Mouse (Mus musculus) erythroid progenitor cell, adult 5-6 weeks (primary cell): Measurements from ENCODE around the gene Kif27. TPM values are rescaled to one million over a fixed set of nuclear protein-coding genes. Genes with fewer than 3 reads are reported as not detected.

Source experiments
- ATAC-seq: replicated peaks from 2 replicates; pipeline ENCODE4 v1.8.0; 2016; ENCODE audit warnings: moderate number of reproducible peaks, mild to moderate bottlenecking, moderate TSS enrichment, inconsistent platforms; ENCODE audit not compliant: poor library complexity, low FRiP score, severe bottlenecking
- total RNA-seq, 2 experiments: library from RNA; stranded (forward) in 1 of 2; stranded (reverse) in 1 of 2; fragments of 150-400 nt in 1 of 2; fragments of 186-747, 209-891 nt in 1 of 2; gene quantifications; 2 replicates each; pipeline versions ENCODE4 v1.2.3 to v1.2.4; 2015 to 2017; ENCODE audit warnings: low replicate concordance in 2 of 2

The Kif27 gene
- total RNA-seq, 2 experiments from 2014 or later = not detected

GRCm38 (mm10) chr13:58287822-58288221 lies 71.1 kb downstream of the Kif27 start:
- peak; percentile 46; the same call in 1 of the 2 replicates for ATAC-seq

DNA sequence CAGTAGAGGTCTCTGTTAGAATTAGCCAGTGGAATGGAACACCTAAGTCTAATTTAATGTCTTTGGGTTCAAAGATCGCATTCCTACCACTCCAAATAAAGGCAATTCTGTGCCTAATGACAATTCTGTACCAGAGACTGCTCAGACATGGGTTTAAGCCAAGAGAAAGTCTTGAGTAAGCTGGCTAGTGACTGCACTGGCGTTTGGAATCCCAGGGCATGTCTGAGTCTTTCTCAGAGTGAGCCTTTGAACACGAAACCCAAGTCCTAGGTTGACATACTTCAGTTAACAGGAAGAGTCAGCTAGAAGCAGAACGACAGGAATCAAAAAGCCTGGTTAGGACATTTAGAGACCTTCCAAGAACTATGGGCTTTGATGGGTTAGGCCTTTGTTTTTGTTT lies 75.5 kb downstream of the Kif27 start:
- ATAC-seq = no peak

GRCm38 (mm10) chr13:58281936-58282335 lies 77.0 kb downstream of the Kif27 start:
- no peak for ATAC-seq

GRCm38 (mm10) chr13:58280528-58280927 lies 78.4 kb downstream of the Kif27 start:
- ATAC-seq = no peak

DNA sequence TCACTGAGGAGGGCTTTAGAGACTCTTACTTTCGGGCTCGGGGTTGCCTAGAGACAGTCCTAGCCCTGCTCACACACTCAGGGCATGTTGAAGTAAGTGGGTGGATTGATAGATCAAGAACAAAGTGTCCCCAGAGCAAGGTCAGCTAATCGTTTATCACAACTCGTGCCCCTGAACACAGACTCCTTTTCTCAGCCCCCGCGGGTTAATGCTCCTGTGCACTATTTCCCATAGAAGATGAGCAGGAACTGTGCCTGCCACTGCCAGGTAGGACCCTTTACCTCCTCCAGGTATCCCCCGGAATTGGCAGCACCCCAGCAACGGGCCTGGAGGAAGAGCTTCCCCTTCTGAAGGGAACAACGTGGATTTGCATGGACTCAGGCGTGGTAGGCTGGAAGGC lies 82.7 kb downstream of the Kif27 start:
- no peak for ATAC-seq

GRCm38 (mm10) chr13:58275599-58275998 lies 83.3 kb downstream of the Kif27 start, which contains the start of gene Gkap1:
Gene Gkap1, minus strand, starts transcription at chr13:58275699.
- ATAC-seq = no peak

DNA sequence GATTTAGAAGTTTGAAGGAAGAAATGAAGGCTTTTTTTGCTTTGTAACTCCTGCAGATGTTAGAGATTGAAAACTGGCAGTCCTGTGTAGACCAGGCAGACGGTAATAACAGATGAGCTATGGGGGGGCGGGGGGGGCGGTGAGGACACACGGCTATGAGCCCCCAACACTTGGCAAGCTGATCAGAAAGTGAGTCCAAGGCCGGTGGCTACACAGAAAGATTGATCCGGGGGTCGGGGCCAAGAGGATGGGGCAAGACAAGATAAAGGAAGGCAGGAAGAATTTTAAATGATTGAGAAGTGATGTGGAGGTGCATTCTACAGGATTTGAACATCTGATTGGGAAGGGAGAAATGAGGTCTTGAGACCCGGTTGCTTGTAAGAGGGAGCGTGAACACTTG lies 83.8 kb downstream of the Kif27 start:
- ATAC-seq = no peak

- 0 out of 2 replicates have a peak, but pooled peaks have one; percentile 37 for ATAC-seq
Observed at GRCm38 (mm10) chr13:58274259-58274991, 84.5 kb downstream of the Kif27 start.

DNA sequence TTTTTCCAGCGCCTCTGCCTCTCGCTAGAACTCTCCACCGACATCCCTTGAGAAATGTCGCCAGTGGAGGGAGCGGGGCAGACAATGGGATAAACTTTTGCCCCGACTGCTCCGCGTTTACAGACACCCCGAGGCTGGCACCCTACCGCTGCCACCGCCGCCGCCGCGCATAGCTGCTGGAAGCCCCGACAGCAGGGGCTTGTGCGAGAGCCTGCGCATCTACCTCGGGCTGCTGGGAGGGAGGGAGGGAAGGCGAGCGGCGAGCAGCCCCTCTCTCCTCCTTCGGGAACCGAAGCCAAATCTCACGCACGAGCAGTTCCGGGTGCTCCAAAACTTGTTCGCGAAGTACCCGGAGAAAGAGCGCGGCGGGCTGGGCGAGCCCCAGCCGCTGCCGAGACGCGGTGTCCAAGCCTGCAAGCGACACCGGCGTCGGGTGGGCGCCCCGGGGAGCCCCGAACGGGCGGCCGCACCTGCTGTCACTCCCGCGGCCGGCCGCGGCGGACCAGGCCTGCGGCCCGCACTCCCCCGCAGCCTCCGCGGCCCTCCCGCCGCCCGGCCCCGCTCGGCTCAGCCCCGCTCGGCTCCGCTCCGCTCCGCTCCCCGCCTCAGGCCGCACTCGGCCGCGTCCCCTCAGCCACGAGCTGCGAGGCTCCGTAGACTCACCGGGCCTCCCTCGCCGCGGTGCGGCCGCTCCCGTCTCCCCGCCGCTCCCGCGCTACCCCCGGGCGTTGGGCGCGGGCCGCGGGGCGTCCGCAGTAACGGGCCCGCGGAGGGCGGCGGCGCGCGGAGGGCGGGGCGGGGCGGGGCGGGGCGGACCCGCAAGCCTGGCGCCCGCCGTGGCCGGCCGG lies 85.3 kb downstream of the Kif27 start:
- ATAC-seq = no peak

DNA sequence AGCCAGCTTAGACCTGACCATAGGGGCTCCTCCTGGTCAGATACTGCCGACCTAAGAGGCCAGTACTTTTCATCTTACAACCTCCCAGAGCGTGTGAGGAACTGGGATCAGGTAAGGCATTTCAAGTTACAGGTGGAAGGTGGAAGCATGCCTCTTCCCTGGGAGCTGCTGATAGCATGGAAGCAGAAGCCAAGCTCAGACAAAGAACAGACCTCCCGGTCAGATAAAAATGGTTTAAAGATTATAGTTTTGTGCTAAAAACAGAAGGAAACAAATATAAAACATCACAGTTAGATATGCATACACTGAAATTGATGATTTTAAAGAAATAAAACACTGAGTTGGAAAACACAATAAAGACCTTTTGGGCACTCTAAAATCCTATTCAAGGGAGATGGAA lies 92.1 kb downstream of the Kif27 start:
- ATAC-seq = no peak

GRCm38 (mm10) chr13:58263546-58263945 lies 95.4 kb downstream of the Kif27 start:
- ATAC-seq = no peak

GRCm38 (mm10) chr13:58261674-58262073 lies 97.2 kb downstream of the Kif27 start:
- ATAC-seq = no peak

DNA sequence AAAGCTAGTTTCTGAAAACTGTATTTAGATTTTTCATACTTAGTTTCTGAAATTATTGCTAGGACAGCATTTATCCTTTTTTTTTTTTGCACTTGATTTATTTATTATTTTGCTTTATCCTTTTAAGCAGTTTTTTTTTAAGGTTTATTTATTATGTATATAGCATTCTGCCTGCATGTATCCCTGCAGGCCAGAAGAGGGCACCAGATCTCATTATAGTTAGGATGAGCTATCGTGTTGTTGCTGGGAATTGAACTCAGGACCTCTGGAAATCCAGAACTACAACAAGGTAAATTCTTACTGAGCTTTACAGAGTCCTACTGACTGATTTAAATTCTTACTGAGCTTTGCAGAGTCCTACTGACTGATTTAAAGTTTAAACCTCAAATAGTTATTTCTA lies 105.7 kb downstream of the Kif27 start:
- ATAC-seq = no peak

DNA sequence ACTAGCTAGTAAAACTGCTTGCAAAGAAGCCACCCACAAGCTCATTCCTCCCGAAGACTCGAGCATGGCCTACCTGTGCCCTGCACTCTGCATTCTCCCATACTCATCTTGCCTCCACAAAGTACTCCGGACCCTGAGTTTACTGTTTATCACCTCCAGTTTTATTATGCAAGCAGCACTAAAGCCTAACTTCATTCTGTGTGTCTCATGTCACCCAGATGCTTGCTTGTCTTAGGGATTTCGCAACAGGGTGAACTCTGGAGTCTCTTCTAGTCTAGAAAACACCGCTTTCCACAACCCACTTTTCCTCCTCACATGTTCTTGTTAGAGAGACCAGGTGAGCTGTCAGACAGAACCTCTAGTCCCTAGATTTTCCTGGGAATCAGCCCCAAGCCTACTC lies 110.0 kb downstream of the Kif27 start:
- ATAC-seq = no peak

Other genes starting within 250 kb of the Kif27 start
- gene Klhl3, start 245.5 kb downstream of the Kif27 start, total RNA-seq (2015; ENCODE audit: low replicate concordance) = 0.36 and 0.84 TPM in 2 replicates
- gene Klhl3, start 245.5 kb downstream of the Kif27 start, total RNA-seq (2017; ENCODE audit: low replicate concordance) = not detected in 2 replicates
- 32.4 and 38.1 TPM in 2 replicates for gene Hnrnpa0, start 230.6 kb downstream of the Kif27 start, total RNA-seq (2015; ENCODE audit: low replicate concordance)
- gene Hnrnpa0, start 230.6 kb downstream of the Kif27 start, total RNA-seq (2017; ENCODE audit: low replicate concordance) = 21.2 and 38.1 TPM in 2 replicates
- gene Idnk, start 201.5 kb downstream of the Kif27 start, total RNA-seq (2015; ENCODE audit: low replicate concordance) = 20.5 and 37.8 TPM in 2 replicates
- gene Idnk, start 201.5 kb downstream of the Kif27 start, total RNA-seq (2017; ENCODE audit: low replicate concordance) = 13.5 and 18.4 TPM in 2 replicates
- 35.0 and 39.4 TPM in 2 replicates for gene Ubqln1, start 143.5 kb downstream of the Kif27 start, total RNA-seq (2015; ENCODE audit: low replicate concordance)
- 19.4 and 32.5 TPM in 2 replicates for gene Ubqln1, start 143.5 kb downstream of the Kif27 start, total RNA-seq (2017; ENCODE audit: low replicate concordance)
- gene Gkap1, start 83.4 kb downstream of the Kif27 start, total RNA-seq (2015; ENCODE audit: low replicate concordance) = not detected in 2 replicates
- 0.30 and 1.9 TPM in 2 replicates for gene Gkap1, start 83.4 kb downstream of the Kif27 start, total RNA-seq (2017; ENCODE audit: low replicate concordance)
- gene 2210016F16Rik, start 26.1 kb upstream of the Kif27 start, total RNA-seq (2015; ENCODE audit: low replicate concordance) = 2.1 and 7.6 TPM in 2 replicates
- gene 2210016F16Rik, start 26.1 kb upstream of the Kif27 start, total RNA-seq (2017; ENCODE audit: low replicate concordance) = 3.1 and 7.1 TPM in 2 replicates
- 38.1 and 42.2 TPM in 2 replicates for gene Rmi1, start 43.1 kb upstream of the Kif27 start, total RNA-seq (2015; ENCODE audit: low replicate concordance)
- 23.9 and 31.6 TPM in 2 replicates for gene Rmi1, start 43.1 kb upstream of the Kif27 start, total RNA-seq (2017; ENCODE audit: low replicate concordance)
- gene Hnrnpk, start 44.2 kb upstream of the Kif27 start, total RNA-seq (2015; ENCODE audit: low replicate concordance) = 489 and 576 TPM in 2 replicates
- 788 and 801 TPM in 2 replicates for gene Hnrnpk, start 44.2 kb upstream of the Kif27 start, total RNA-seq (2017; ENCODE audit: low replicate concordance)